Mouse (Mus musculus) retina, postnatal 7 days (tissue): ENCODE results near the gene Got1.

Experiments
- DNase-seq: peaks from one replicate; pipeline ENCODE4 v3.0.0-alpha.2; 2012; ENCODE audit warnings: low read depth, low spot score

The Got1 gene

DNA sequence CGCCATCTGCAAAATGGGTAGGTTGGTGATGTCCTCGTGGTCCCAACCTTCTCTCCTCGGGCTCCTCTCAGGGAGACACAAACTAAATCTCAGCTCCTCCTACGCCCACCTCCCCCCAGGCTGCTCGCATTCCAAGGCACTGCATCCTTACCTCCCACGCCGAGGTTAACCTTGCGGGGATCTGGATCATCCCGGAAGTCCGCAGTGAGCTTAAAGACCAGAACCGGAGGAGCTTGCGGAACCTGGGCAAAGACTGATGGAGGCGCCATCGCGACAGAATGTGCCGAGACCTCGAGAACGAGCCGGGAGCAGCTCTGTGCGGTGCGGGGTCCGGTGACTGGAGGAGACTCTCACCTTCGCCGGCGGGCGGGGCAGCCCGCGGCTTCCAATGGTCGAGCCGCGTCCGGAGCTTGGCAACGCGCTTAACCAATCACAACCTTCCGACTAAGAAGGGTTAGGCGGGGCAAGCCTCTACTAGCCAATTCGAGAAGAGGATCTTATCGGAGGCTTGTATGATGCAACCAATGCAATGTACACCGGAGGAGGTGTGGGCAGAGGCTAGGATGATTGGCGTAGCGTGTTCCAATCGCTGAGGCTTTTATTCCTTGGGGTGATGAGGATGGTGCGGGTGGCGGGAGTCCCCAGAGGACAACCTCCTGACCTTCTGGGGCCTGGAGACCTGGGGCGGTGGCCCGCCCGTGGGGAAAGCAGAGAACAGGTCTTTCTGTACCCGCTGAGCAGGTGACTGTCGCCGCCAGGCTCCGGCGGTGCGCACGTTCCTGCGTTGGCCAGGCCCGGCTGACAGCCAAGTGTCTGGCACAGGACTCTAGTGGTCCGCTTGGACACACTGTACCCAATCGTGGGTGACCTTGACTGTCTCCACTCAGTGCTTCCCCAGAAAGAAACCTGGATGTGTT, at the start of gene Got1:
TSS of gene Got1 (minus strand) at position 419 of the 917 bp plus-strand sequence.
- peak; percentile 94 for DNase-seq

DNA sequence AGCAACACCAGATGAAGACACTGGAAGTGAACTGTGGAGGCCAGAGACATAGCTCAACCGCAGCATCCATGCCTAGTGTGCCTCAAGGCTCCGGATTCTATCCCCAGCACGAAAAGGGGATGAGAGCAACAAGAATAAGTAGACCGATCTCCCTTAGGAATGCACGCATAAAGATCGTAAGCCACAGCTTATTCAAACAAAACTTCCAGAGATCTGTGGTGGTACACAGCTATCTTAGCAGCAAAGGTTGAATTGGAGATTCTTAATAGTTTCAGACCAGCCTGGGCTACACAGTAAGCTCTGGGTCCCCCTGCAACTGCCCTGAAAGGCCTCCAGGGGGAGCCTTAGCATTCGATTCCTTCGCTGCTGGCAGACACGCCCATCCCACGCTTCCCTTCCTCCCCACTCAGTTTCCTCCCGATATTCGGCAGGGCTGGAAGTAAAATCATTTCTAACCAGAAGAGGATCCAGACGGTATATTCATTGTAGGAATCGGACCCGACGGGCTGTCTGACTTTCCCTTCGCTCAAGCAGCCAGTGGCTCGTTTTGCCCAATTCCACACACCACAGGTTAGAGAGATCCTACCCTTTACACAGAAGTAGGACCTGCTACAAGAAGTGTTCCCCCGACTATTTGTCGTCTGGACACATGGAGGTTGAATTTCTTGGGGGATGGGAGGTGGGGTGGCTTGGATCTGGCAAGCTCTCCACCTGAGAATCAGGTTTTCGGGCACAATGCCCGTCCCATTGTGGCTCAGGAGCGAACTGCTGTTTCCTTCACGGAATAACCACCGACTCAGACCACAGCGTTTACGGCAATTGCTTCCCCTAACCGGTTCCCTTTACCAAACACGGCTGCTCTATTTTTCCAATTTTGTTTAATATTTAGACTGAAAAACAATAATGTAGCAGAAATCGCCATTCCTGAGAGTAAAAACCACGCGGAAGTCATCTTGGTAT, 46.7 kb upstream of the Got1 start:
- DNase-seq: peak; percentile 58

DNA sequence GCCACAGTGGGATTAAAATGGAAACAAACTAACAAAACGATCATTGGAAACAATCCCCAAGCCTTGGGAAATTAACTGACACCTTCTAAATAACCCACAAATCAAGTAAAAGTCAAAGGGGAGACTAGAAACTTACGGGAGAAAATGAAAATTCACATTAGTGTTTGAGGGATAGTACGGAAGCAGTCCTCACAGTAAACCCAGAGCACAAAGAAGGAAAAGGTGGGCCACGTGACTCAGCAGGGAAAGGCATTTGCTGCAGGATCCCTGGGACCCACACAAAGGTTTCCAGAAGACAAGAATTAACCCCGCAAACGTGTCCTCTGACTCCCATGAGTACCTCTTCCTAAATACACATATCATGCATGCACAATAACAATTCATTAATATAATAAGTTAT, 44.7 kb upstream of the Got1 start:
- no peak for DNase-seq

DNA sequence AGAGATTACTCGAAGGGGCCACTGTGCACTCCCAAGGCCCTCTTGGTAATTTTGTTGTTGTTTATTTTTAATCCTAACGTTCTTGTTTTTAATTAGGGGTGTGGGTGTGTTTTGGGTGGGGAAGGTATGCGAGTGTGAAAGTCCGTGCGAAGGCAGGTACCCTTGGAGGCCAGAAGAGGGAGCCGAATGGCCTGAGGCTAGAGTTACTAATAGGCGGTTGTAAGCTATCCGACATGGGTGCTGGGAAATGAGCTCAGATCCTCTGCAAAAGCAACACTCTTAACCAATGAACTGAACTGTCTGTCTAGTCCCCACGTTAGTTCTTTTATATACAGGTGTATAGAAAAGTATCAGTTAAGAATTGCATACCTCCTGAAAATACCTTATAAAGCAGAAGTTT, 43.9 kb upstream of the Got1 start:
- no peak for DNase-seq

DNA sequence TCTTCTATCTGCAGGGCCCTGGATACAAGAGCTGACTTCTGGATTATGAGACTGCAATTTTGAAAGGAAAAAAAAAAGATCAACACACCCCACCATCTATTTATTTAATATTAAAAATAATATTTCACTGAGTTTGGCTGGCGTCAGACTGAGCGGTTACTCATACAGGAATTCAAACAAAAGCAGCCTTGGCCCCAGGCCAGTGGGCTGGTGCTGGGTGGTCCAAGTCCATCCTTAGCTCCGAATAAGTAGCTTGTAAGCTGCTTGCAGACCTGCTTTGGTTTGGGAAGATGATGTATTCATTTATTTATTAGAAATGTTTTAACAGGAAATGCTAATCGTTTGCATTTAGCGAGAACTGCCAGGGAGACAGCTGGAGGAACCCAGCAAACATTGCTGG, 38.8 kb upstream of the Got1 start:
- no peak for DNase-seq

GRCm38 (mm10) chr19:43561841-43562240, 37.4 kb upstream of the Got1 start:
- DNase-seq: no peak

DNA sequence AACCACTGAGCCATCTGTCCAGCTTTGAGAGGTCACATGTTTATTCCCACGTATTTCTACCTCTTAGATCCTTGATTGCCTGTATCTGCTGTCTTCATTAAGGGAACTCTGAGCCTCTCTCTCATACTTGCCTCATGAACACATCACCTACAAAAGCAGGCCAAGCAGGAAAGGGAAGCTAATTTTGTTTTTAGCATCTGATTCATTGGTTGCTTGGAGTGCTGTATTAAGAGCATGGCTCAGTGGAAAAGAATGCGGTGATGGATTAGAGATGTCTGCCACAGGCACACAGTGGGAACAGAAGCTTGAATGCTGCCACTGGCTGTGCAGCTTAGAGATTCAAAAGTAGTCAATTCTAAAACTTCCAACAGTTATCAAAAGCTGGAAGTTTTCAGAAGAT, 35.8 kb upstream of the Got1 start:
- no peak for DNase-seq

GRCm38 (mm10) chr19:43551493-43551890, 27.1 kb upstream of the Got1 start:
- no peak for DNase-seq

GRCm38 (mm10) chr19:43550706-43551492, 26.5 kb upstream of the Got1 start:
- DNase-seq: no peak

GRCm38 (mm10) chr19:43548060-43548459, 23.7 kb upstream of the Got1 start:
- no peak for DNase-seq

DNA sequence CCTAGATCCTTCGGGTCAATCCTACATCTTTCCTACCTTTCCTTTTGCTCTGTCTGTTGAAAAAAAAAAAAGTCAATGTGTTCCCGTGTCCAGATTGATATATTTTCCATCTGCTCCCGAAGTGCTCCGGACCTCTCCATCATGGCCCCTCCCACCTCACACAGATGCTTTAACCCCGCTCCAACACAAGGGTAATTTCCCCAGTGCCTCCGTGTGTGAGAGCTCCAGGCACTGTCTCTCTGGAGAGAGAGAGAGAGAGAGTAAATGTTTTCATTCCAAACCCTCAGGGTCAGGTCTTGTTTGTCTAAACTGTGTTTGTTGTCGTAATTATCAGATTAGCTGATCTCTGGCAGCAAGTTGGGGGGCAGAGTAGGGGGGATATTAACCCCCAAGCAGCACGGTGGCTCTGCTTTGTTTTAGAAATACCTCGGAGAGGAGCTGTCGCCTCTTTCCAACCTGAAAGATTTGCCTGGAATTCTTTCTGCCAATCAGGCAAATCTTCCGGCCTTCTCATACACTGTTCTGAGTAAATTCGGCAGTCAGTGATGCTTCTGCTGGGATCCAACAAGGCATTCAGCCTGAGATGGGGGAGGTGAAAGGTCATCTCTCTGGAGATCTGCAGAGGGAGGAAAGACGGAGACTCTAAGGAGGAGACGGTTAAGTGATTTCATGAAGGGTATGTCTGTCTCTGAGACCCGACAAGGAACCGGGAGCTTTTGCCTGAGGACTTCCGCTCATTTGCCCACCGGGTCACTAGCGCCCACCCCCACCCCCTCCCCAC, 22.1 kb upstream of the Got1 start:
- no peak for DNase-seq

DNA sequence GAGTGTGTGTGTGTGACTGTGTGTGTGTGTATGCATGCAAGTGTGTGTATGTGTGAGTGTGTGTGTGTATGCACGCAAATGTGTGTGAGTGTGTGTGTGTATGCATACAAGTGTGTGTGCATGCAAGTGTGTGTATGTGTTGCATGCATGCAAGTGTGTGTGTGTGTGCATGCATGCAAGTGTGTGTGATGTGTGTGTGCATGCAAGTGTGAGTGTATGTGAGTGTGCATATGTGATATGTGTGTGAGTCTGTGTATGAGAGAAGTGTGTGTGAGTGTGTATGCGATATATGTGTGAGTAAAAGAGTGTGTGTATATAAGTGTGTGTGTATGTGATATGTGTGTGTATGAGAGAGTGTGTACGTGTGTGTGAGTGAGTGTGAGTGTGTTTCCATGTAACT, 11.0 kb upstream of the Got1 start:
- DNase-seq: no peak

- no peak for DNase-seq
Measured at GRCm38 (mm10) chr19:43530921-43531320, 6.5 kb upstream of the Got1 start.

DNA sequence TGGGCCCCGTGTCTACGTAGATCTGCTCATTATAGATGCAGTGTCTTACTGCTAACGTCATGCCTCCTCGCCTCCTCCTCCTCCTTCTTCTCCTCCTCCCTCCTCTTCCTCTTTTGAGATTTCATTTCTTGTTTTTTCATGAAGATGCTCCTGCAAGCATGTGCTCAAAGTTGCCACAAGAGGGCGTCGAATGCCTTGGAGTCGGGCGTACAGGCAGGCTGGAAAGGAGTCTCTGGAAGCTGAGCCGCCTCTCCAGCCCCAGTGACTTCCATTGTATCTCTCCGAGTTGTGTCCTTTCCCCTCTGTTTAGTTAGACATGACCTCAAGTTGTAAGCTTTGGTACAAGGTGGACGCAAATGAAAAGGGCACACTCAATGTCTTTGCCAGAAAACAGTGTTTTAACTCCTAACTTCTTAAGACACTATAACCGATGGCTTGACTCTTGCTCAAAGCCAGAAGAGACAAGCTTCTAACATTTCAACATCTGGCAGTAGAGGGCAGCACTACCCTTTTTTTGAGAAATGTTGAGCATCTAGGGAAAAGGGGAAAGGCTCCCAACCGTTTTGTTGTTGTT, 5.9 kb upstream of the Got1 start:
- peak; percentile 66 for DNase-seq

- DNase-seq: no peak
Measured at GRCm38 (mm10) chr19:43528056-43528587, 3.7 kb upstream of the Got1 start.

DNA sequence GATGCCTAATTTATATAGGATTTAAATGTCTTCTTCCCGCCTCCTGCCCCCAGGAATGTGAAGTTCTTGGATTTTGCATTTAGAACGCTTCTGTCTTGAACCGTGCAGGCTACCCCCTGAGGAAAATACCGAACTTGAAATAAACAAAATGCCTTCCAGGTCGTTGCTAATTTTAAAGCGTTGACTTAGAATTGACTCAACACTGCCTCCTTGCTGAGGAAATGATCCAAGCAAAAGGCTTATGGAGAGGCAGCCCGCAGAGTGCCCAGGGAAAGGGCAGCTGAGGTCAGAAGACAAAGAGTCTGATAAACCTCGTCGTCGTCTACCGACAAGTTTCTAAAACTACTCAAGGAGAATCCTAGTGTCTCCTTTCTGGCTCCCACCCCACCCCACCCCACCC, 2.7 kb upstream of the Got1 start:
- no peak for DNase-seq

DNA sequence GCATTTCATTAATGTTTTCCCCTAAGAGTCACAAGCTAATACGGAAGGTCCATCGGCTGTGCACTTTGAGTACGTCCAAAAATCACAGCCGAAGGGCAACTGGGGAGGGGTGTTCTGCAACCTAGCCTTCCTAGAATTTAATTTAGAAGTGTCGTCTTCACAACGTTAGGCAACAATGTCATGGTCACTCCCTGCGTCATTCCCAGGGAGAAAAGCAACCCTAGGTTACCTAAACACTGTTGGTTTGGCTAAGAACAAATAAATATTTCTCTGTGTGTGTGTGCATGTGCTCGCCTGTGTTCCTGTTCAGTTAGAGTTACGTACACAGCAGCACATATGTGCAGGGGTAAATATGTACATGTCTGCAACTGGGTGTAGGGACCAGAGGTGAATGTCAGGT, 1.6 kb upstream of the Got1 start:
- no peak for DNase-seq

DNA sequence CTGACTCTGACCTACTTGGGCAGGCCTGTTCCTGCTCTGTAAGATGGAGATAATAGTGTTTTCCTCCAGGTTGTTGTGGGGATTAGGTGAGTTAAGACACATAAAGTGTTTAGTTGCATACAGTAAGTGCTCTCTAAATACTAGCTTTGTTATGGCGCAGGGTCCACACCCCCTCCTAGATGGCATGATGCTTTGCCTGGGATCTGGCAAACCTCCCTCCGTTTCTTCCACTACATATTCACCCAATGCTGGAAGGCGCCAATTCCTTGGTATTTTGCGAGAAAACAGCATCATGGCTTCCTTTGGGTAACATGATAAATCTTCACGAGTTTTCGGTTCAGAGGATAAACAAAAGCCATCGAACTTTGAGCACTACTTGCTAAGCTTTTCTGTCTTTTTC, 1.2 kb upstream of the Got1 start:
- DNase-seq: no peak

GRCm38 (mm10) chr19:43525104-43525482, 688 bp upstream of the Got1 start:
- no peak for DNase-seq

GRCm38 (mm10) chr19:43523551-43523950, 854 bp downstream of the Got1 start:
- no peak for DNase-seq
